Mouse (Mus musculus): ENCODE data around the gene Tmem125. TPM values are rescaled to one million over a fixed set of nuclear protein-coding genes. Genes with fewer than 3 reads are reported as not detected.

The Tmem125 gene
- not detected in 2 replicates for polyA plus RNA-seq (2015; fragmentation: Nextera tagmentation; extraction: Ambion mirVana)

GRCm38 (mm10) chr4:118543592-118544260 is at the start of gene Tmem125:
TSS of gene Tmem125 (minus strand) at chr4:118544044.
- Histone ChIP-seq H3K9me3 (peaks cover 2% of the 10 kb centered on the region; the same call in 1 of the 2 replicates), H3K27me3 (peaks cover 14% of the 10 kb centered on the region; the same call in 1 of the 2 replicates), H3K4me3 (peak within 1 kb of the TSS; percentile 27), H3K4me1 (replicated peaks) (peaks cover 12% of the 10 kb centered on the region), H3K9ac (peak within 1 kb of the TSS; percentile 38), H3K27ac (replicated peaks) (no peak within 1 kb of the TSS), H3K4me2 (peak within 1 kb of the TSS; percentile 61), H3K36me3 (no peaks in the 10 kb centered on the region)
- ATAC-seq (ENCODE audit: low read depth), result peak; percentile 59; the same call in 1 of the 2 replicates
- WGBS, result 2% methylated on average over 24 of the region's 24 CpGs

GRCm38 (mm10) chr4:118589733-118590130 is 45.9 kb upstream of the Tmem125 start:
- no peak for ATAC-seq (ENCODE audit: low read depth)
- H3K4me1 ChIP-seq (replicated peaks), result peaks cover 9% of the 10 kb centered on the region; the same call in 1 of the 2 replicates
- H3K4me2 ChIP-seq, result peak overlapping the region; percentile 25
- 0 out of 2 replicates have a peak overlapping the region, but pooled peaks have one; percentile 39 for H3K9ac ChIP-seq
- peak overlapping the region; percentile 66 for H3K27ac ChIP-seq (replicated peaks)
- no peaks in the 10 kb centered on the region for H3K36me3 ChIP-seq
- no peaks in the 10 kb centered on the region for H3K27me3 ChIP-seq
- 7% methylated on average over 7 of the region's 7 CpGs for WGBS
- peaks cover 2% of the 10 kb centered on the region; the same call in 1 of the 2 replicates for H3K9me3 ChIP-seq
- H3K4me3 ChIP-seq, result no peak overlapping the region

GRCm38 (mm10) chr4:118589053-118589732 is 45.3 kb upstream of the Tmem125 start:
- peak overlapping the region; percentile 25 for H3K4me2 ChIP-seq
- H3K4me1 ChIP-seq (replicated peaks), result peaks cover 9% of the 10 kb centered on the region; the same call in 1 of the 2 replicates
- ATAC-seq (ENCODE audit: low read depth), result no peak
- WGBS, result 68% methylated on average over 12 of the region's 12 CpGs
- peak overlapping the region; percentile 66 for H3K27ac ChIP-seq (replicated peaks)
- peaks cover 7% of the 10 kb centered on the region; the same call in 1 of the 2 replicates for H3K9me3 ChIP-seq
- H3K4me3 ChIP-seq, result no peak overlapping the region
- no peaks in the 10 kb centered on the region for H3K36me3 ChIP-seq
- H3K27me3 ChIP-seq, result no peaks in the 10 kb centered on the region
- no peak overlapping the region for H3K9ac ChIP-seq

- ATAC-seq (ENCODE audit: low read depth), result no peak
- 97% methylated on average over 8 of the region's 8 CpGs for whole genome bisulfite sequencing
- H3K27me3 ChIP-seq, result no peaks in the 10 kb centered on the region
- H3K9me3 ChIP-seq, result peaks cover 7% of the 10 kb centered on the region; the same call in 1 of the 2 replicates
- no peak overlapping the region for H3K4me3 ChIP-seq
- H3K9ac ChIP-seq, result no peak overlapping the region
- H3K4me2 ChIP-seq, result no peak overlapping the region
- H3K36me3 ChIP-seq, result no peaks in the 10 kb centered on the region
- no peak overlapping the region for H3K27ac ChIP-seq (replicated peaks)
- no peaks in the 10 kb centered on the region for H3K4me1 ChIP-seq (replicated peaks)
Observed at GRCm38 (mm10) chr4:118582629-118583028, 38.8 kb upstream of the Tmem125 start.

GRCm38 (mm10) chr4:118581508-118581907 is 37.7 kb upstream of the Tmem125 start:
- ATAC-seq (ENCODE audit: low read depth), result no peak
- Histone ChIP-seq H3K4me3 (no peak overlapping the region), H3K4me2 (no peak overlapping the region), H3K9me3 (peaks cover 7% of the 10 kb centered on the region; the same call in 1 of the 2 replicates), H3K9ac (no peak overlapping the region; the same call in 1 of the 2 replicates), H3K4me1 (replicated peaks) (no peaks in the 10 kb centered on the region), H3K27me3 (no peaks in the 10 kb centered on the region), H3K36me3 (no peaks in the 10 kb centered on the region), H3K27ac (replicated peaks) (no peak overlapping the region)
- whole genome bisulfite sequencing, result 38% methylated on average over 11 of the region's 11 CpGs

- no peaks in the 10 kb centered on the region for H3K36me3 ChIP-seq
- WGBS, result 52% methylated on average over 13 of the region's 13 CpGs
- no peak for ATAC-seq (ENCODE audit: low read depth)
- H3K27ac ChIP-seq (replicated peaks), result no peak overlapping the region
- H3K4me1 ChIP-seq (replicated peaks), result no peaks in the 10 kb centered on the region
- no peaks in the 10 kb centered on the region for H3K27me3 ChIP-seq
- no peak overlapping the region for H3K4me3 ChIP-seq
- no peak overlapping the region for H3K4me2 ChIP-seq
- peaks cover 1% of the 10 kb centered on the region; the same call in 1 of the 2 replicates for H3K9me3 ChIP-seq
- H3K9ac ChIP-seq, result no peak overlapping the region
Observed at GRCm38 (mm10) chr4:118579313-118579712, 35.5 kb upstream of the Tmem125 start.

- Histone ChIP-seq H3K36me3 (no peaks in the 10 kb centered on the region), H3K4me2 (no peak overlapping the region), H3K4me3 (no peak overlapping the region), H3K9ac (no peak overlapping the region), H3K4me1 (replicated peaks) (no peaks in the 10 kb centered on the region), H3K9me3 (no peaks in the 10 kb centered on the region), H3K27me3 (no peaks in the 10 kb centered on the region), H3K27ac (replicated peaks) (no peak overlapping the region)
- WGBS, result 9% methylated on average over 6 of the region's 6 CpGs
- peak; percentile 67 for ATAC-seq (ENCODE audit: low read depth)
Observed at GRCm38 (mm10) chr4:118576097-118576496, 32.3 kb upstream of the Tmem125 start.

GRCm38 (mm10) chr4:118571441-118571840 is 27.6 kb upstream of the Tmem125 start:
- H3K4me2 ChIP-seq, result no peak overlapping the region
- no peak for ATAC-seq (ENCODE audit: low read depth)
- no peaks in the 10 kb centered on the region for H3K9me3 ChIP-seq
- H3K36me3 ChIP-seq, result no peaks in the 10 kb centered on the region
- H3K27ac ChIP-seq (replicated peaks), result no peak overlapping the region
- no peak overlapping the region for H3K4me3 ChIP-seq
- WGBS, result 83% methylated on average over 15 of the region's 15 CpGs
- no peaks in the 10 kb centered on the region; the same call in 1 of the 2 replicates for H3K27me3 ChIP-seq
- H3K4me1 ChIP-seq (replicated peaks), result no peaks in the 10 kb centered on the region
- no peak overlapping the region for H3K9ac ChIP-seq

GRCm38 (mm10) chr4:118569320-118569719 is 25.5 kb upstream of the Tmem125 start:
- no peak overlapping the region for H3K4me2 ChIP-seq
- 78% methylated on average over 23 of the region's 23 CpGs for WGBS

GRCm38 (mm10) chr4:118568709-118569108 is 24.9 kb upstream of the Tmem125 start:
- Histone ChIP-seq H3K4me1 (replicated peaks) (no peaks in the 10 kb centered on the region), H3K4me2 (no peak overlapping the region), H3K9me3 (no peaks in the 10 kb centered on the region), H3K9ac (no peak overlapping the region), H3K27ac (replicated peaks) (no peak overlapping the region), H3K36me3 (no peaks in the 10 kb centered on the region), H3K27me3 (no peaks in the 10 kb centered on the region; the same call in 1 of the 2 replicates), H3K4me3 (no peak overlapping the region)
- WGBS, result 81% methylated on average over 10 of the region's 10 CpGs
- no peak for ATAC-seq (ENCODE audit: low read depth)

More at GRCm38 (mm10) chr4:118569320-118569719, 25.5 kb upstream of the Tmem125 start:
- ATAC-seq (ENCODE audit: low read depth), result no peak
- no peak overlapping the region for H3K27ac ChIP-seq (replicated peaks)
- no peaks in the 10 kb centered on the region for H3K9me3 ChIP-seq
- no peak overlapping the region for H3K9ac ChIP-seq
- H3K36me3 ChIP-seq, result no peaks in the 10 kb centered on the region
- no peaks in the 10 kb centered on the region for H3K4me1 ChIP-seq (replicated peaks)
- H3K27me3 ChIP-seq, result no peaks in the 10 kb centered on the region; the same call in 1 of the 2 replicates
- no peak overlapping the region for H3K4me3 ChIP-seq

GRCm38 (mm10) chr4:118566161-118566676 is 22.4 kb upstream of the Tmem125 start:
- ATAC-seq (ENCODE audit: low read depth), result no peak
- no peaks in the 10 kb centered on the region for H3K4me1 ChIP-seq (replicated peaks)
- H3K36me3 ChIP-seq, result no peaks in the 10 kb centered on the region
- no peak overlapping the region for H3K9ac ChIP-seq
- WGBS, result 33% methylated on average over 7 of the region's 7 CpGs
- no peaks in the 10 kb centered on the region; the same call in 1 of the 2 replicates for H3K27me3 ChIP-seq
- H3K4me3 ChIP-seq, result no peak overlapping the region
- no peak overlapping the region for H3K27ac ChIP-seq (replicated peaks)
- H3K9me3 ChIP-seq, result no peaks in the 10 kb centered on the region
- no peak overlapping the region for H3K4me2 ChIP-seq

GRCm38 (mm10) chr4:118564926-118565279 is 21.1 kb upstream of the Tmem125 start:
- no peaks in the 10 kb centered on the region for H3K36me3 ChIP-seq
- ATAC-seq (ENCODE audit: low read depth), result no peak

More at GRCm38 (mm10) chr4:118564926-118565279, 21.1 kb upstream of the Tmem125 start:
- no peaks in the 10 kb centered on the region; the same call in 1 of the 2 replicates for H3K27me3 ChIP-seq
- H3K4me1 ChIP-seq (replicated peaks), result no peaks in the 10 kb centered on the region
- no peak overlapping the region for H3K9ac ChIP-seq
- H3K4me3 ChIP-seq, result no peak overlapping the region
- no peak overlapping the region for H3K4me2 ChIP-seq
- WGBS, result 73% methylated on average over 3 of the region's 3 CpGs
- H3K27ac ChIP-seq (replicated peaks), result no peak overlapping the region
- no peaks in the 10 kb centered on the region for H3K9me3 ChIP-seq

All from neural tube, embryonic 13.5 days (tissue).